Mouse (Mus musculus): Measurements from ENCODE around the gene Sspn. TPM values are rescaled to one million over a fixed set of nuclear protein-coding genes. Genes with fewer than 3 reads are reported as not detected.

The Sspn gene
- polyA plus RNA-seq, 1 experiment, result not detected

GRCm38 (mm10) chr6:146010093-146010764 is 78.8 kb downstream of the Sspn start:
- TF ChIP-seq CTCF (IDR thresholded peaks at IDR 0.05; ENCODE audit: insufficient read depth, low read depth, low read length) (no peak), POLR2A (IDR thresholded peaks at IDR 0.05; ENCODE audit: insufficient read depth, low read depth, low read length) (no peak)
- Histone ChIP-seq H3K27ac (ENCODE audit: insufficient read depth, low read depth, low read length) (no peak overlapping the region), H3K4me3 (ENCODE audit: insufficient read depth, low read depth, low read length) (no peak overlapping the region), H3K4me1 (ENCODE audit: control insufficient read depth, insufficient read depth, low read length) (peaks cover 37% of the 10 kb centered on the region)
- 47% methylated on average over 12 of the region's 12 CpGs for WGBS

- 96% methylated on average over 3 of the region's 3 CpGs for WGBS
- H3K4me1 ChIP-seq (ENCODE audit: control insufficient read depth, insufficient read depth, low read length), result peaks cover 12% of the 10 kb centered on the region
Measured at GRCm38 (mm10) chr6:146014312-146014711, 82.9 kb downstream of the Sspn start.

More at GRCm38 (mm10) chr6:146014312-146014711, 82.9 kb downstream of the Sspn start:
- TF ChIP-seq POLR2A (IDR thresholded peaks at IDR 0.05; ENCODE audit: insufficient read depth, low read depth, low read length) (no peak), CTCF (IDR thresholded peaks at IDR 0.05; ENCODE audit: insufficient read depth, low read depth, low read length) (no peak)
- no peak overlapping the region for H3K27ac ChIP-seq (ENCODE audit: insufficient read depth, low read depth, low read length)
- H3K4me3 ChIP-seq (ENCODE audit: insufficient read depth, low read depth, low read length), result no peak overlapping the region

Other genes with a start within 250 kb of the Sspn start
- not detected in 2 replicates for gene Rassf8, start 184.9 kb upstream of the Sspn start, polyA plus RNA-seq (2012; ENCODE audit: insufficient read depth, insufficient read length, low replicate concordance, missing spikeins)
- 292 TPM in 1 of 2 replicates, not detected in the other for gene Bhlhe41, start 66.1 kb upstream of the Sspn start, polyA plus RNA-seq (2012; ENCODE audit: insufficient read depth, insufficient read length, low replicate concordance, missing spikeins)